Mouse (Mus musculus) heart, adult 2 months (tissue): ENCODE measurements around the gene Ccdc186. TPM values are rescaled to one million over a fixed set of nuclear protein-coding genes. Genes with fewer than 3 reads are reported as not detected.

ENCODE experiments used
- DNase-seq, 2 experiments: peaks; one replicate each; pipeline ENCODE4 v3.0.0; 2021
- H3K27ac ChIP-seq: fragments of 200-600 bp; 2 replicates; pipeline ENCODE4 v1.8.1; 2022
- H3K27me3 ChIP-seq: fragments of 200-500 bp; 2 replicates; pipeline ENCODE4 v1.6.1; 2012; ENCODE audit warnings: mild to moderate bottlenecking, low read length, inconsistent platforms, mixed read lengths; ENCODE audit not compliant: control insufficient read depth, insufficient read depth
- H3K36me3 ChIP-seq: fragments of 200-500 bp; 2 replicates; pipeline ENCODE4 v1.6.1; 2012; ENCODE audit warnings: low read length, inconsistent platforms; ENCODE audit not compliant: control insufficient read depth, insufficient read depth
- H3K4me1 ChIP-seq: fragments of 200-500 bp; 2 replicates; pipeline ENCODE4 v1.6.1; 2011; ENCODE audit warnings: low read length; ENCODE audit not compliant: control insufficient read depth, insufficient read depth
- H3K4me3 ChIP-seq: fragments of 200-600 bp; 2 replicates; pipeline ENCODE4 v1.8.1; 2022
- H3K79me2 ChIP-seq: fragments of 200-500 bp; replicated peaks from 2 replicates; pipeline ENCODE4 v1.6.1; 2012; ENCODE audit warnings: mild to moderate bottlenecking, inconsistent platforms, low read length, moderate library complexity, mixed read lengths; ENCODE audit not compliant: control insufficient read depth, insufficient read depth
- H3K9ac ChIP-seq: fragments of 200-500 bp; 2 replicates; pipeline ENCODE4 v1.6.1; 2012; ENCODE audit warnings: low read depth, mild to moderate bottlenecking, control low read depth, inconsistent platforms, low read length, mixed read lengths
- CTCF ChIP-seq: fragments of 200-600 bp; IDR thresholded peaks from 2 replicates; pipeline ENCODE4 v1.8.1; 2022; ENCODE audit warnings: antibody characterized with exemption, mild to moderate bottlenecking, moderate library complexity
- EP300 ChIP-seq: fragments of 200-500 bp; IDR thresholded peaks from 2 replicates; pipeline ENCODE4 v1.6.1; 2011; ENCODE audit warnings: low read depth, low read length, control low read depth; ENCODE audit not compliant: insufficient read depth
- POLR2A ChIP-seq: fragments of 200-500 bp; IDR thresholded peaks from 2 replicates; pipeline ENCODE4 v1.6.1; 2011; ENCODE audit warnings: mild to moderate bottlenecking, low read depth, low read length, control low read depth; ENCODE audit not compliant: insufficient read depth
- WGBS: fragments of 180-500 bp; shearing (Covaris S2); methylation state at CpG from one replicate; pipeline ENCODE4 v1.1.7; 2018; 5-methylcytosine and 5-hydroxymethylcytosine counted together
- intact Hi-C: fragments of 180-260 bp; cut with DNase I; formaldehyde crosslinking; loops from one replicate; pipeline ENCODE4 v1.15.1; 2025
- polyA plus RNA-seq: library from polyadenylated mRNA; depleted of rRNA; stranded (reverse); fragments of >200 nt; gene quantifications from 2 replicates; pipeline ENCODE4 v1.2.3, GENCODE M21; 2012
- total RNA-seq, 2 experiments: library from RNA; stranded (reverse); gene quantifications; 2 replicates each; pipeline ENCODE4 v1.2.3; 2021

Ccdc186 gene
- total and polyA plus RNA-seq, 3 experiments = 5.0 to 28.6 (median 24.9) TPM

GRCm38 (mm10) chr19:56769024-56769423 lies 53.0 kb downstream of the Ccdc186 start:
- TF ChIP-seq EP300 (no peak), POLR2A (no peak)
- H3K27ac ChIP-seq = no peak overlapping the region
- intact Hi-C loops = no loop called here
- H3K79me2 ChIP-seq = no peaks in the 10 kb centered on the region
- H3K4me1 ChIP-seq = no peaks in the 10 kb centered on the region
- 91% methylated on average over 9 of the region's 9 CpGs for WGBS
- no peak overlapping the region for H3K9ac ChIP-seq
- DNase-seq = no peak
- no peaks in the 10 kb centered on the region for H3K27me3 ChIP-seq
- H3K36me3 ChIP-seq = no peaks in the 10 kb centered on the region
- H3K4me3 ChIP-seq = no peak overlapping the region

- WGBS = 96% methylated on average over 4 of the region's 4 CpGs
- DNase-seq = no peak
- H3K9ac ChIP-seq = no peak overlapping the region
- H3K27me3 ChIP-seq = no peaks in the 10 kb centered on the region
- TF ChIP-seq CTCF (no peak), EP300 (no peak), POLR2A (no peak)
- no peaks in the 10 kb centered on the region for H3K79me2 ChIP-seq
- H3K27ac ChIP-seq = no peak overlapping the region
- intact Hi-C loops = no loop called here
- no peak overlapping the region for H3K4me3 ChIP-seq
- no peaks in the 10 kb centered on the region for H3K36me3 ChIP-seq
- H3K4me1 ChIP-seq = peaks cover 13% of the 10 kb centered on the region
Observed at GRCm38 (mm10) chr19:56762686-56763085, 59.3 kb downstream of the Ccdc186 start.

GRCm38 (mm10) chr19:56761727-56762126 lies 60.3 kb downstream of the Ccdc186 start:
- intact Hi-C loops = no loop called here
- H3K9ac ChIP-seq = no peak overlapping the region
- no peak overlapping the region for H3K4me3 ChIP-seq
- H3K27ac ChIP-seq = peak overlapping the region; percentile 54
- no peaks in the 10 kb centered on the region for H3K36me3 ChIP-seq
- H3K79me2 ChIP-seq = no peaks in the 10 kb centered on the region
- TF ChIP-seq CTCF = no peak
- no peak for TF ChIP-seq EP300
- no peak for TF ChIP-seq POLR2A
- H3K27me3 ChIP-seq = no peaks in the 10 kb centered on the region
- DNase-seq = no peak
- 77% methylated on average over 2 of the region's 2 CpGs for WGBS
- peaks cover 19% of the 10 kb centered on the region for H3K4me1 ChIP-seq

- Histone ChIP-seq H3K36me3 (no peaks in the 10 kb centered on the region), H3K79me2 (no peaks in the 10 kb centered on the region), H3K27me3 (no peaks in the 10 kb centered on the region), H3K4me3 (no peak overlapping the region), H3K27ac (peak overlapping the region; percentile 54), H3K9ac (no peak overlapping the region), H3K4me1 (peaks cover 21% of the 10 kb centered on the region)
- 60% methylated on average over 5 of the region's 5 CpGs for WGBS
- intact Hi-C loops = no loop called here
- no peak for DNase-seq
- TF ChIP-seq CTCF (no peak), EP300 (0 out of 2 replicates have a peak, but pooled peaks have one; percentile 10), POLR2A (no peak)
Observed at GRCm38 (mm10) chr19:56761096-56761495, 60.9 kb downstream of the Ccdc186 start.

- TF ChIP-seq EP300 = no peak
- no peak for TF ChIP-seq POLR2A
- TF ChIP-seq CTCF = no peak
- intact Hi-C loops = no loop called here
- whole genome bisulfite sequencing = 46% methylated on average over 8 of the region's 8 CpGs
Observed at GRCm38 (mm10) chr19:56760306-56760940, 61.6 kb downstream of the Ccdc186 start.

GRCm38 (mm10) chr19:56759740-56760139 lies 62.2 kb downstream of the Ccdc186 start:
- intact Hi-C loops = no loop called here
- 38% methylated on average over 4 of the region's 4 CpGs for WGBS

More at GRCm38 (mm10) chr19:56760306-56760940, 61.6 kb downstream of the Ccdc186 start:
- Histone ChIP-seq H3K4me1 (peaks cover 21% of the 10 kb centered on the region), H3K4me3 (no peak overlapping the region), H3K79me2 (no peaks in the 10 kb centered on the region), H3K36me3 (no peaks in the 10 kb centered on the region), H3K27me3 (no peaks in the 10 kb centered on the region), H3K9ac (no peak overlapping the region), H3K27ac (peak overlapping the region; percentile 54)
- DNase-seq = no peak

More at GRCm38 (mm10) chr19:56759740-56760139, 62.2 kb downstream of the Ccdc186 start:
- Histone ChIP-seq H3K36me3 (no peaks in the 10 kb centered on the region), H3K4me3 (no peak overlapping the region), H3K79me2 (no peaks in the 10 kb centered on the region), H3K27me3 (no peaks in the 10 kb centered on the region), H3K4me1 (peaks cover 21% of the 10 kb centered on the region), H3K27ac (no peak overlapping the region; the same call in 1 of the 2 replicates), H3K9ac (no peak overlapping the region)
- TF ChIP-seq CTCF (no peak), EP300 (no peak), POLR2A (no peak)
- DNase-seq = no peak
